Mouse (Mus musculus): Measurements from ENCODE around the gene Tsr2. TPM values are rescaled to one million over a fixed set of nuclear protein-coding genes. Genes with fewer than 3 reads are reported as not detected.
A peak's percentile ranks its signal among the peaks of the same experiment; 100 is the strongest.

Gene Tsr2
- total and polyA plus RNA-seq, 3 experiments: 2.9 to 46.7 (median 37.6) TPM

GRCm38 (mm10) chrX:151046777-151047430, 49.4 kb downstream of the Tsr2 start:
- peak; percentile 92 for DNase-seq

- DNase-seq: no peak
Observed at GRCm38 (mm10) chrX:151046321-151046720, 50.0 kb downstream of the Tsr2 start.

GRCm38 (mm10) chrX:151045850-151046249, 50.5 kb downstream of the Tsr2 start, which contains the start of gene Fgd1:
Fgd1 (plus strand) TSS chrX:151046150.
- DNase-seq: no peak

- DNase-seq: no peak
Observed at GRCm38 (mm10) chrX:151041223-151041622, 55.1 kb downstream of the Tsr2 start.

Other genes with a start within 250 kb of the Tsr2 start
- 10 to 100 TPM; 67.7 to 84.4 TPM for gene Gnl3l, start 79.2 kb downstream of the Tsr2 start, total RNA-seq (2021)
- 6.3 and 7.7 TPM in 2 replicates for gene Gnl3l, start 79.2 kb downstream of the Tsr2 start, polyA plus RNA-seq (2012; rRNA removed)
- 10 to 100 TPM; 11.8 to 24.2 TPM for gene Fgd1, start 50.4 kb downstream of the Tsr2 start, total RNA-seq (2021)
- gene Fgd1, start 50.4 kb downstream of the Tsr2 start, polyA plus RNA-seq (2012; rRNA removed): 19.6 and 22.2 TPM in 2 replicates
- gene Wnk3, start 101.5 kb upstream of the Tsr2 start, total RNA-seq (2021): 1 to 10 TPM; 1.3 to 1.8 TPM
- 0.02 and 0.06 TPM in 2 replicates for gene Wnk3, start 101.5 kb upstream of the Tsr2 start, polyA plus RNA-seq (2012; rRNA removed)
- gene Fam120c, start 247.6 kb upstream of the Tsr2 start, total RNA-seq (2021): 10 to 100 TPM; 13.6 to 19.7 TPM
- gene Fam120c, start 247.6 kb upstream of the Tsr2 start, polyA plus RNA-seq (2012; rRNA removed): 8.3 and 8.5 TPM in 2 replicates